Mouse (Mus musculus): Measurements from ENCODE around the gene Rab5c. TPM values are rescaled to one million over a fixed set of nuclear protein-coding genes. Genes with fewer than 3 reads are reported as not detected.

Rab5c gene
- total and polyA plus RNA-seq, 2 experiments from 2014 or later, result 34.1 to 248 TPM

- ATAC-seq (no peak), DNase-seq (ENCODE audit: low spot score) (no peak)
- WGBS, result 86% methylated on average over 1 of the region's 1 CpGs
- no peak overlapping the region for H3K4me3 ChIP-seq (ENCODE audit: low read length)
- H3K27me3 ChIP-seq (ENCODE audit: insufficient read depth, low read length), result no peaks in the 10 kb centered on the region
- H3K9ac ChIP-seq (replicated peaks; ENCODE audit: low read length), result no peak overlapping the region
- no peak overlapping the region for H3K27ac ChIP-seq
- no peaks in the 10 kb centered on the region for H3K36me3 ChIP-seq (ENCODE audit: insufficient read depth, low read length)
- no peak for TF ChIP-seq CTCF (IDR thresholded peaks at IDR 0.05; ENCODE audit: low read depth)
- H3K4me1 ChIP-seq (ENCODE audit: insufficient read depth, low read length), result peaks cover 5% of the 10 kb centered on the region; the same call in 1 of the 2 replicates
- H3K9me3 ChIP-seq (ENCODE audit: low read length), result no peaks in the 10 kb centered on the region
- no peak overlapping the region for H3K4me2 ChIP-seq (ENCODE audit: low read depth, low read length)
Observed at GRCm38 (mm10) chr11:100671049-100671448, 67.0 kb downstream of the Rab5c start.

Other genes starting within 250 kb of the Rab5c start
- gene Acly, start 210.2 kb downstream of the Rab5c start, total RNA-seq (2014; rRNA removed), result 229 and 235 TPM in 2 replicates
- 130 and 135 TPM in 2 replicates for gene Acly, start 210.2 kb downstream of the Rab5c start, polyA plus RNA-seq (2015; fragmentation: Nextera tagmentation; extraction: Ambion mirVana)
- 1.5 and 2.4 TPM in 2 replicates for gene Ttc25, start 192.6 kb downstream of the Rab5c start, total RNA-seq (2014; rRNA removed)
- gene Ttc25, start 192.6 kb downstream of the Rab5c start, polyA plus RNA-seq (2015; fragmentation: Nextera tagmentation; extraction: Ambion mirVana), result 1.8 and 2.0 TPM in 2 replicates
- 95.3 and 125 TPM in 2 replicates for gene Cnp, start 163.3 kb downstream of the Rab5c start, total RNA-seq (2014; rRNA removed)
- 121 and 146 TPM in 2 replicates for gene Cnp, start 163.3 kb downstream of the Rab5c start, polyA plus RNA-seq (2015; fragmentation: Nextera tagmentation; extraction: Ambion mirVana)
- 125 and 131 TPM in 2 replicates for gene Nkiras2, start 119.0 kb downstream of the Rab5c start, total RNA-seq (2014; rRNA removed)
- gene Nkiras2, start 119.0 kb downstream of the Rab5c start, polyA plus RNA-seq (2015; fragmentation: Nextera tagmentation; extraction: Ambion mirVana), result 77.5 and 82.1 TPM in 2 replicates
- 64.6 and 73.8 TPM in 2 replicates for gene Dnajc7, start 118.0 kb downstream of the Rab5c start, total RNA-seq (2014; rRNA removed)
- 237 and 246 TPM in 2 replicates for gene Dnajc7, start 118.0 kb downstream of the Rab5c start, polyA plus RNA-seq (2015; fragmentation: Nextera tagmentation; extraction: Ambion mirVana)
- 9.8 and 13.0 TPM in 2 replicates for gene Zfp385c, start 45.8 kb downstream of the Rab5c start, total RNA-seq (2014; rRNA removed)
- gene Zfp385c, start 45.8 kb downstream of the Rab5c start, polyA plus RNA-seq (2015; fragmentation: Nextera tagmentation; extraction: Ambion mirVana), result 10.0 and 11.3 TPM in 2 replicates
- 0.61 and 1.2 TPM in 2 replicates for gene Dhx58, start 33.9 kb downstream of the Rab5c start, total RNA-seq (2014; rRNA removed)
- gene Dhx58, start 33.9 kb downstream of the Rab5c start, polyA plus RNA-seq (2015; fragmentation: Nextera tagmentation; extraction: Ambion mirVana), result 2.7 and 3.1 TPM in 2 replicates
- gene Kat2a, start 25.8 kb downstream of the Rab5c start, total RNA-seq (2014; rRNA removed), result 62.6 and 63.3 TPM in 2 replicates
- 56.0 and 61.7 TPM in 2 replicates for gene Kat2a, start 25.8 kb downstream of the Rab5c start, polyA plus RNA-seq (2015; fragmentation: Nextera tagmentation; extraction: Ambion mirVana)
- not detected in 2 replicates for gene Hspb9, start 24.4 kb downstream of the Rab5c start, total RNA-seq (2014; rRNA removed)
- 0.24 and 0.28 TPM in 2 replicates for gene Hspb9, start 24.4 kb downstream of the Rab5c start, polyA plus RNA-seq (2015; fragmentation: Nextera tagmentation; extraction: Ambion mirVana)
- 10.0 and 12.9 TPM in 2 replicates for gene Kcnh4, start 21.7 kb upstream of the Rab5c start, total RNA-seq (2014; rRNA removed)
- gene Kcnh4, start 21.7 kb upstream of the Rab5c start, polyA plus RNA-seq (2015; fragmentation: Nextera tagmentation; extraction: Ambion mirVana), result 3.6 and 4.2 TPM in 2 replicates
- gene Hcrt, start 24.7 kb upstream of the Rab5c start, total RNA-seq (2014; rRNA removed), result 6.9 TPM in 1 of 2 replicates, not detected in the other
- 0.88 and 1.2 TPM in 2 replicates for gene Hcrt, start 24.7 kb upstream of the Rab5c start, polyA plus RNA-seq (2015; fragmentation: Nextera tagmentation; extraction: Ambion mirVana)
- gene Ghdc, start 32.7 kb upstream of the Rab5c start, total RNA-seq (2014; rRNA removed), result 15.9 and 20.9 TPM in 2 replicates
- gene Ghdc, start 32.7 kb upstream of the Rab5c start, polyA plus RNA-seq (2015; fragmentation: Nextera tagmentation; extraction: Ambion mirVana), result 7.5 and 8.3 TPM in 2 replicates
- gene Stat5b, start 112.5 kb upstream of the Rab5c start, total RNA-seq (2014; rRNA removed), result 21.8 and 25.0 TPM in 2 replicates
- 12.5 and 12.8 TPM in 2 replicates for gene Stat5b, start 112.5 kb upstream of the Rab5c start, polyA plus RNA-seq (2015; fragmentation: Nextera tagmentation; extraction: Ambion mirVana)
- 4.1 and 5.5 TPM in 2 replicates for gene Stat5a, start 121.1 kb upstream of the Rab5c start, total RNA-seq (2014; rRNA removed)
- 2.5 and 3.3 TPM in 2 replicates for gene Stat5a, start 121.1 kb upstream of the Rab5c start, polyA plus RNA-seq (2015; fragmentation: Nextera tagmentation; extraction: Ambion mirVana)
- gene Stat3, start 201.3 kb upstream of the Rab5c start, total RNA-seq (2014; rRNA removed), result 49.7 and 56.2 TPM in 2 replicates
- 41.4 and 43.4 TPM in 2 replicates for gene Stat3, start 201.3 kb upstream of the Rab5c start, polyA plus RNA-seq (2015; fragmentation: Nextera tagmentation; extraction: Ambion mirVana)
- gene Cavin1, start 232.7 kb upstream of the Rab5c start, total RNA-seq (2014; rRNA removed), result 19.7 and 26.3 TPM in 2 replicates
- gene Cavin1, start 232.7 kb upstream of the Rab5c start, polyA plus RNA-seq (2015; fragmentation: Nextera tagmentation; extraction: Ambion mirVana), result 48.6 and 50.2 TPM in 2 replicates